Mouse (Mus musculus) liver (tissue): ENCODE data around the gene Atp9a.

ENCODE experiments used
- DNase-seq: peaks from one replicate; pipeline ENCODE4 v3.0.0-alpha.2; 2020; ENCODE audit warnings: mixed read lengths

Atp9a gene

DNA sequence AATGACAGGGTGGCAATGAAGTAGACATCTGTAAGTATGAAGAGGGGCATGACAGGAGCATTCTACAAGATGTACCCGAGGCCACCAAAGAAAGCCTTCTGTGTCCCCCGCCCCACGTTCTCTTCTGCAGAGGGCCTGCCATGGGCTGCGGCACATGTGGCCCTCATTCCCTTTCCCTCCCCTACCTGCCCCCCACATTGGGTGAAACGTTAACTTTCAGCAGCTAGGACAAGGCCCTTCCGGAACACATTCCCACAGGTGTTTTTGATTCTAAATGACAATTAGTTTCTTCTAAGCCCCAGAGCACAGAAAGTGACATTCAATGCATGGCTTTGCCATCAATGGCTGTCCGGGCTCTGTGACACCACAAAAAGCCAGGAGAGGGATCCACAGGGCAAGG, 107.3 kb downstream of the Atp9a start:
- no peak for DNase-seq

DNA sequence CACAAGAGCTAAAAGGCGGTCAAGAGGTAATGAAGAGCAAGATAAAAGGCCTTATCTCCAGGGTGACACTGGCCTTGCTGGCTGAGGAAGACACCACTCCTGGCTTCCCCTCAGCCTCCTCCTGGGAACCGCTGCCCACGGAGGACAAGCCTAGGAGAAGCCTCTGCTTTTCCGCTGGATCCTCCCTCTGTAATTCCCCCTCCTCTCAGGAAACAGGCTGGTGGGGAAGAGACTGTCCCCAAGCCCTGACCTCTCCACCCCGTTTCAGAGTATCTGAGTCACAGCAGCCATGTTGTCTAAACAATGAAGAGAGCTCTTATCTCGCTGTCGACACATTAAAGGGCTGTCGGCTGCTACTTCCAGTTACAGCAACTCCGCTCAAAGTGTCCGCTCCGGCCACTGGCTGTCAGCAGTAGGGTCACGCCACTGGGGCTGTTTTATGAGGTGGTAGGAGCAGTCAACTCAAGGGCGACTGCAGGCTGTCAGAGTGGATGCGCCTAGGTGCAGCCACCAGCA, 108.8 kb downstream of the Atp9a start:
- DNase-seq: peak; percentile 41

DNA sequence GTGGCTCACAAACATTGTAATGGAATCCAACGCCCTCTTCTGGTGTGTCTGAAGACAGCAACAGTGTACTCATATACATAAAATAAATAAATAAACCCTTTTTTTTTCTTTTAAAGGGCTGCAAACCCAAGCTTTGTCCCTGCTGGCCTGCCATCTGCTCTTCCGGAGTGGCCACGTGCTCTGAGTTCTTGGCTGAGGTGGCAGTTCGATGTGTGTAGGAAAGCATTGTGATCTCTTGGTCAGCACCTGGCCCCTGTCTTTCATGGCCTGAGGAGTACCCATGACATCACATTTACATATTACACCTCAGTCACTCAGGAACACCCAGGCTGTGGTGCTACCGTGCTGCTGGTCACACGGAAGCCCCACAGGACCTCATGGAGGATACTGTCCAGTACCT, 109.7 kb downstream of the Atp9a start:
- no peak for DNase-seq

DNA sequence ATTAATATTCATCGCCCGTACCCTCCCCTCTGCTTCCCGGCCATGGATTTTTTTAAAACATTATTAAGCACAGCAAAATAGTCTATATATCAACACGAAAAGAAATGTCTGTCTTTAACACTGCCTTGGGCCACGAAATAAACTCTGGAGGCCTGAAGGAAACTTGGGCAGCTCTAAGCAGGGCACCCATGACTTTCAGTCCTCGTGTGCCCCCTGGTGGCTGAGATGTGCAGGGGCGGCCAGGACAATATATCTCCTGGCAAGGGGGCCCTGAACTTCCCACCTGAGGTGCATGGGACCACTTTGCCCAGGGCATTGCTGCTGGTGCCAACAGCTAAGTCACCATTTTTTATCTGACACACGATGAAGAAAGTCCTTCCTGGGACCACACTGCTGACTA, 113.4 kb downstream of the Atp9a start:
- DNase-seq: peak; percentile 76

DNA sequence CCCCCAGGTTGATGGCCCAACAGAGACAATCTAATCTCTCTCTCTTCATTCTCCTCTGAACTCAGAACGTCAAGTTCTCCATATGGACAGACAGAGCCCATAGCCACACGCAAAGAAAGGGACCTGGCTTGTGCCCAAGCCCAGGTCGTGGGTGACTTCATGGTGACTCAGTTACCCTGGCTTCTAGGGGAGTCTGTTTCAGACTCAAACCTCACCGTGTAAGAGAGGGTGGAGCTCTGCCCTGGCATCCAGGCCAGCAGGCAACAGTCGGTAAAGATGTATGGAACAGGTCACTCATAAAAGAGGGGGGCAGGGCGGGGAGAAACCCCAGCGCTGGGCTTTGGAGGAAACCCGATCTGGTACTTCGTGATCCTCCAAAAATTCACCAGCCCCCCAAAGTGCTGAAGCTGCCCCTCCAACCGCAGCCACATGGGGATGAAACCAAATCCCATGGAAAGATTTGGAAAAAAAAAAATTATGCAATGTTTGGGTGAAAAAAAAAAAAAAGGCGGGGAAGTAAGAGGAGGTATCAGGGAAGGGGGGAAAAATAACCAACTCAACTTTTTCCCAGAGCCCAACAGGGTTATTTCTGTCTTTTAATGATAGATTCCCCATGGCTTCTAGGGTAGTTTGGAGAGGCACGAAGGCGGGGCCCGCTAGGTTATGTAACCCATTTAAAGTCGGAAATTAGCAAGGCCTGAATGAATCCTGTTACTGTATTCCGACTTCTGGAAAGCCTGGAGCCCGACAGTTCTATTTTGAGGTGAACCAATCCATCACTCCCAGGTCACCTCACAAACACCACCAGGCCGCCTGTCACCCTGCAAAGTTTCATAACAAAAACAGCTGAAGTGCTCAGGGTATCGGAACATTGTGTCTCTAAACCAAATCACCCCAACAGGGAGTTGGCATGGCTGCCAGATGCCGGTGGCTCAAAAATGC, 114.1 kb downstream of the Atp9a start:
- DNase-seq: no peak

DNA sequence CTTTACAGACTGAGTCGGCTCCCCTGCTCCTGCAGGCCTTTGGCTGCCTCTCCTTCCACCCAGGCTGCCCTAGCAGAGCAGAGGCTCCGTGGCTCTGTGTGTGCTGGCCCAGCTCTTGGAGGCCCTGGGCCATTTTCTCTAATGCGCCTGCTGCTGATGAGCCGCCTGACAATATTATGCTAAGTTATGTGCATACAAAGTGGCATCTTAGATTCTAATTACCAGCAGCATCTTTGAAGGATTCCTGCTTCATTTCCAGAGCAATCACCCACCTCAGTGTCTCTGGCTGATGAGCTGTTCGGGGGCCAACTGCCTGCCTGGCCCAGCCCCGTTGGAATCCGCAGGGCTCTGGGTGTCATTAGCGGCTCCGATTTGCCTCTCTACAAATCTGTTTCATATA, 115.8 kb downstream of the Atp9a start:
- DNase-seq: no peak

DNA sequence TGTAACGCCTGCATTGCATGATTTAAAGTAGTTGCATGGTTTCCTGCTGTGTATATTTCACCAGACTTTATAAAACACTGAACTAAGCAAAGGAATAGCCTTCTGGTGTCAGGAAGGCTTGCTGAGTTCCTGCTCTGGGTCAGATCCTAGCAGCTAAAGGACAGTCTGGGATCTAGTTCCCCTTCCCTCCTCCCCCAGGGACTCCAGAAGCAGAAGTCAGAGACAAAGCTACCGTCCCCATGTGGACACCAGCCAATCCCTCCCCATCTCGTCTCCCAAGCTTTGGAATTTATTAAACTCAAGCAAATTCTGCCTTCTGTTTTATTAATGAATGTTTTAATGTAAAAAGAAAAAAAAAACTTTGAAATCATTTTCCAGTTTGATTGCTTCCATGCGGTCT, 117.1 kb downstream of the Atp9a start:
- no peak for DNase-seq

DNA sequence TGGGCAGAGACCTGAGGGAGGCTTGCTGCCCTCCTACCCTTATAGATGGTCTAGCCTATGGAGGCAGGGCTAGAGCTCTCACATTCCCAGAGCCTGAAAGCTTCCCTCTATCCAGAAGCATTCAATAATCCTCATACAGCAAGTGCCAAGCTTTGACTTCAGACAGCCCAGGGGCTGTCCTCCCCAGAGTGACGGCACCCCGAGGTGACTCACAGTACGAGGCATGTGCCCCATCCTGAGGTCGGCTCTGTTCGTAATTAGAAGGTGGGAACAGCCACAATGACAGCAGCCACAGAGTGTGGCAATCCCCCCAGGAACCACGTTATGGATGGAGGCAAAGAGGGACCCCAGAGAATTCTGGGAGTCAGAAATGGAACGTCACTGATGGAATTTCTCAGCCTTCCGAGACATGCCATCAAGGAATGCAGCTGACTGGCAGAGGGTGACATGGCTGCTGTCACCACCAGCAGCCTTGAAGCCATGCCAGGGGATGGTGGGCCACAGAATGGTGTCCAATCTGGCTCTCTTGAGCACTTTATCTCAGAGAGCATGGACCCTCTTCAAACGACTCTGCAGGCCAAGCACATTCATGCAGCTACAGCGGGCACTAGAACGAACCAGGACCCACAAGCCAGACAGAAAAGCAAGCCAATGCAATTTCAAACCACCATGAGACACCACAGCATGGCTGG, 121.0 kb downstream of the Atp9a start:
- DNase-seq: no peak

DNA sequence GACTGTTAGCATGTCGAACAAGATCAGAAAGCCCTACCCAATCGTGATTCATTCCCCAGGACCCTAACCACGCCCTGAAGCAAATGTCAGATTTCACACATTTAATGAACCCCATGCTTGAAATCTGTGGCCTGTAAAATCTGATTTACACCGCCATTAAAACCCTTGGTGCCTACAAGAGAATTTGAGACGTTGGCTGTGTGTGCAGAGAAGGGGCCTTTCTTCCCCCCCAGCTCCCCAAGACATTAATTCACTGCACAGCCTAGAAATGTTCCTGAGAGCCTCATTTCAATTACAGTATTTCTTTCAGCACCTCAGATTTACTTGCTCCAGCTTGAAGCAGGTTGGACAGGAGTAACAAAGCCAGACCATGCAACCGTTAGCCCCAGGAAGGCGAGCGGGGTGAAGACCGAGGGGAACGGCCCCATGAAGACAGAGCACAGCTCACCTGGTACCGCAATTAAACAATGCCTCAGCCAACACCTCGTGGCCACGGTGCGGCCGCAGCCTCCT, 123.9 kb downstream of the Atp9a start:
- DNase-seq: no peak

DNA sequence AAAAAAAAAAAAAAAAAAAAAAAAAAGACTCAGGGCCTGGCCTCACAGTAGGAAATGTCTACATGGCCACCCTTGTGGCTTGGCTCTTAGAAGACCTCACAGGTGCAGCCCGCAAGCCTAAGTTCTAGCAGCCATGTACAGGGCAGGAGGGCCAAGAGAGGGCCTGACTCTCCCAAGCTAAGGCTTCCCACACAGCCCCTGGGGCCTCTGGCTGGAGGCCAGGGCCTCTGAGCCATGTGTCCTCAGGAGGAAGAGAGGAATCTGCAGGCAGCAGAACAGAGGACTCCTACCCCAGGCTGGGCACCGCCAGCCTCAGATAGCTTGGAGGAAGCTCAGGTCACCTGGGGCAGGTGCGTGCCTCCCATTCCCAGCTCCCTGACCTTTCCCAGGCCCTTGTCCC, 127.0 kb downstream of the Atp9a start:
- no peak for DNase-seq

DNA sequence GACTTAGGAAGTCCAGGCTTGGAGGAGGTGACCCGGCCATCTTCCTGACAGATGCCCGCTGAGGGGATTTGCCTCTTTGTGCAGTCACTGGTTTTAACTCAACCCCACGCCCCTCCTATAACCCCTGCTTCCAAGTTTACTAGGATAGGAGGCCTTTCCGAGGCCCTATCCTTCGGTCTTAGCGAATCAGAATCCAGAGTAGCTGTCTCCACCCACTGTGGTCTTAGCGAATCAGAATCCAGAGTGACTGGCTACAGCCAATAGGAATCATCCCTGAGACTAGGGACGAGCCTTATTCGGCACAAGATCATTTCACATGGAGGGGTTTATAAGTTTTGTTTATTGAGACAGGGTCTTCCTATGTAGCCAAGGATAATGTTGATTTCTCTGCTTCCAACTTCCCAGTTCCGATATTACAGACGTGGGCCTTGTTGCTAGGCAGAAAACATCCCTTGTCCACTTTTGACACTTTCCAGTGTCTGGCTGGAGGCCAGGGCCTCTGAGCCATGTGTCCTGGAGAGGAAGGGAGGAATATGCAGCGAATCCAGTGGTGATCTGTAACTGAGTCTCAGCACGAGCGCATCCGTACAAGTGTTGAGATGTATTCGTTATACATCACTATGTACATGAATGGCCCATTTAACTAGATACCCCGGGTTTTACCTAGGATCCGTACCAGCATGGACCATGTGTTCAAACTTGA, 127.9 kb downstream of the Atp9a start:
- no peak for DNase-seq

DNA sequence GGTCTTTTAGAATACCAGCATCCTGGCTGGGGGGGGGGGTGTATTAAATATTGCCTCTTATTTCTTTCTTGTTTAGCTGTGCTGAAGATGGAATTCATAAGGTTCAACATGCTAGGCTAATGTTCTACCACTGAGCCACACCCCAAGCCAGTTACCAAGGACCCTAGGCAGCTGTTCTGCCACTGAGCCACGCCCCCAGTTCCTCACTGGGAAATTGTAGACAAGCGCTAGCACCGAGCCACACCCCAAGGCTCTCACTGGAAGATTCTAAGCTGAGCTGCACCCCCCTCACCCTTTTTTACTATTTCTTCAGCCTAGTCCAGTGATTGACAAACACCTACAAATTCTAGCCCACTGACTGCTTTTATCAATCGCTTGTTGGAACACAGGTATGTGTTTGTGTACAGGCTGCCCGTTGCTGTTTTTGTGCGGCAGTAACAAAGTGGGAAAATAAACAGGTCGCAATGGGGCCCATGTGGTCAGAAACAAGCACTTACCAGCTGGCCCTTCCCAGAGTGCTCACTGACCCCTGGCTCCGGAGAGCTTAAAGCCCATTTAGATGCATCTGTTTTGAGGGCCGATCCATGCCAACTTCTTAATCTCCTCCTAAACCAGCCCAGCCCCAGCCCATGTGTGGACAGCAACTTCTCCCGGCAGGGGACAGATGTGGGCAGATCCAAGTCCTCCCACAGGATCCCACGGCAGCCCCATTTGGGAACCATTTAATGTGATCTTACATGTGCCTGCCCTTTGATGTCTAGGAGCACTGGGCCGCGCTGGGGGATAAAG, 128.9 kb downstream of the Atp9a start:
- no peak for DNase-seq

DNA sequence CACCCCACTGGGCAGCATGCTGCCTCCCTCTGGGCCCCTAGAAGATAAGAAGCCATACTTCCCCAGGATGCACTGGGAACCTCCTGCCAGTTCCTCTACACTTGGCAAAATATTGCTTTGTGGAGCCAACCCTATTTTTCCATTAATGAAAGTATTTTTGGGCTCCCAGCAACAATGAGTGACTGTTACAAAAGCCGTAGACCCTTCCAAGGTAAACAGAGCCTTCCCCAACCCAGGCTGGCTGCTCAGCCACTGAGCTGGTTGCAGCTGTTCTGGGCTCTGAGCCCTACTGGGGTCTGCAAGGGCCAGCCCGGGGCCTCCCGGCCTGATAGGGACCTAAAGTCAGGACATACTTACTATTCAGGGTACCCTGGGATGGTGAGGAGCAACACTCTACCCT, 131.3 kb downstream of the Atp9a start:
- DNase-seq: no peak

DNA sequence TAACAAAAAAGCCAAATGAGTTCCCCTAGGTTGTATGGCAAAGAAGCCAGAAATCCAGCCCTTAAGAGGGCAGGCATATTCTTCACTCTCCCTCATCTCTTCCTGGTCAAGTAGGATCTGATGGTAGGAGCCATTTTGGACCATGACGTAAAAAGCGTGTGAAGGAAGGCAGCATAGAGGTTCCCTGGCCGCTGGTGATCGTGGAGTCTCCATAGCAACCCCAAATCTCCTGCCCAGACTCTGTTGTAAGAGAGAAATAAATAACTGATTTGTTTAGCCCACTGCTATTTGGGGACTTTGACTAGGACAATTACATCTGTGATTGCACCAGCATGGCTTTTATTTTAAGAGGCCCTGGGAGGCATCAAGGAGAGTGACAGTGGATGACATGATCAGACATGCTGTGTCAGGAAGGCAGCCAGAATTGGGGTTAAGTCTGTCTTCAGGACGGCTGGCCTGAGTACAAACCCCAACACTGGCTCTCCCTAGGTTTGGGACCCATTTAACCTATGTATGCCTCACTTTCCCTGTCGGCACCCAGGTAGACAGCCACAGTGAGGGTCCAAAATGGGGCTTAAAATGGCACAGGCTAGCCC, 132.5 kb downstream of the Atp9a start:
- DNase-seq: no peak

DNA sequence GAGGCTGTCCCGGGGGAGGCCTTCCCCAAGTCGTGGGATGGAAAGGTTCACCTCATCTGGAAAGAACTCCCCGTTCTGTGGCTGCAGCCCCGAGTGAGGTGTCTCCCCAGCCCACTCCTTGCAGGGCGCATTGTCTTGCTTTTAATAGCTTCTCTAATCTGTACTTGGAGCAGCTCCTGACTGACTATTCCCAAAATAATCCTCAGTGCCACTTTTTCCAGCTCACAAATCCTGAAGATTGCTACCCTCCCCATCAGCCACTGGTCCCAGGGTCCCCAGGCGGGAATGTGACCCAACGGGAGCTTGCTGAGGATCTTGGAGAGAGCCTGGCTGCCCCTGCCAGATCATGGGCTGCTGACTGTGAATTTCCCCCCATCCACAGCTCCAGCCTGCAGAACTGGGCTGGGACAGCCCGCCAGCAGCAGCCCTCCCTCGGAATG, 134.1 kb downstream of the Atp9a start:
- no peak for DNase-seq

DNA sequence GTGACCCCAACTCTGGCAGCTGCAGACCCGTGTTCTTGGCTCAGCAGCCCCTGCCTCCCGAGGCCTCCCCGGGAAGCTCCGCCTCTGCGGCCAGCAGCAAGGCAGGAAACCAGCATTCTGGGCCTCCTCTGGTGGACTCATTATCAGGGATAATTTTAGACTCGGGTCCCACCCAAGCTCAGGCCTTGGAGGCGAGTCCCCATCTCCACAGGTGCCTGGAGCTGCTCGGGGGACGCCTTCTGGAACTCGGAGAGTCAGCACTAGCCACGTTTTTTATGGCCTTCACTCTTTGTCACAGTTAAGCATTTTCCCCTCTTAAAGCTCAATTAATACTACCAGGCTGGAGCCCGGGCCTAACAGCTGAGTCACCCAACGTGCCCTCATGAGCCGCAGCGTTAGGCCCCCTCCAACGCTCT, 137.5 kb downstream of the Atp9a start:
- peak; percentile 47 for DNase-seq

DNA sequence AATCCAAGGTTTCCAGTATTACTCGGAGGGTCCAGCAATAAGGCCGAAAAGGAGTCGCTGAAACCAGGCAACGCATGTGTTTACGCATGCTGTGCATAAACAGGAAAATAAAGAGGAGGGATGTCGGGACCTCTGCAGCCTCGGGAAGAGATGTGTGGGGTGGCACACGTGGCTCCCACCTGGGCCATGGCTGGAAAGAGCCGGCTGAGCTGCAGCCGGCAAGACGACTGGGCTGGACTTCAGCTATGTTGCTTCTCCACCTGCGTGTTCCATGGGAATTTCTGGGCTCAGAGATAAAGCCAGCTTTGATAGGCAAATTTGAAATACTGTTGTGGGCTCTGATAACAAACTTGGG, 139.8 kb downstream of the Atp9a start:
- DNase-seq: no peak

DNA sequence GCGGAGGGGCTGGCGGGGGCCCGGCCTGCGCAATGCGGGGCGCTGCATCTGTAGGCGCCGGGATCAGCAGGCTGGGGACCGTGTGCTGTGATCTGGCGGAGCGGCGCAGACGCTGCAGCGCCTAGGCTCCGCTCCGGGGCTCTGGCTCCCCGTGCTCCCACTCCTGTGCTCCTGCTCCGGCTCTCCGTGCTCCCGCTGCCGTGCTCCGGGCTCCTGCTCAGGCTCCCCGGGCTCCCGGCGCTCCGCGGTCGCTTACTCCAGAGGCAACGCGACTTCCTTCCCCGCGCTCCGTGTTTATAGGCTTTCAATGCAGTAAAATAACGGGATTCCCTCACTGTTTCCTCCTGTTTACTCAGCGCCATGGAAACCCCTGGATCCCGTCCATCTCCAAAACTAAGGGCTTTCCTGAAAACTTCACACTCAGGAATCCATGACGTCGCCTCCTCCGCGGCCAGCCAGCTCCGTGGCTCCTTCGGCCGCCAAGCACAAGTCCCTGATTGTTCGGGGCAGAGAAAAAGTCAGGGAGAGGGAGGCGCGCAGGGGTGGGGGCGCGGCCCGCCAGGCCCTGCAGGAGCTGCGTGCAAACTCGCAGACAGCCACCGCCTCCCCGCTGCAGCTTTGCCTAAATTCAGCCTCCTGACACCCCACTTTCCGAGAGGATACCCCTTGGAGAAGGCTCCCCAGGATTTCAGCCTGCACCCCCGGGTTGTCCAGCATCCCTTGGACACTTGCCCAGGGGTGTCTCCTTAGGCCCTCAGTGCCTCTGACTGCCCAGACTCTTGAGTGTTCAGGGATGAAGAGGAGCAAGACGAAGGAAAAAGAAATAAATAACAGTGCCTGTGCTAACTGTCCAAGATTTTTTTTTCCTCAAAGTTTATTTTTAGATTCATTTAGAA, 140.5 kb downstream of the Atp9a start, which contains the start of gene Nfatc2:
Nfatc2 (minus strand) TSS at position 167 of the 896 bp plus-strand sequence.
- peak; percentile 29 for DNase-seq

DNA sequence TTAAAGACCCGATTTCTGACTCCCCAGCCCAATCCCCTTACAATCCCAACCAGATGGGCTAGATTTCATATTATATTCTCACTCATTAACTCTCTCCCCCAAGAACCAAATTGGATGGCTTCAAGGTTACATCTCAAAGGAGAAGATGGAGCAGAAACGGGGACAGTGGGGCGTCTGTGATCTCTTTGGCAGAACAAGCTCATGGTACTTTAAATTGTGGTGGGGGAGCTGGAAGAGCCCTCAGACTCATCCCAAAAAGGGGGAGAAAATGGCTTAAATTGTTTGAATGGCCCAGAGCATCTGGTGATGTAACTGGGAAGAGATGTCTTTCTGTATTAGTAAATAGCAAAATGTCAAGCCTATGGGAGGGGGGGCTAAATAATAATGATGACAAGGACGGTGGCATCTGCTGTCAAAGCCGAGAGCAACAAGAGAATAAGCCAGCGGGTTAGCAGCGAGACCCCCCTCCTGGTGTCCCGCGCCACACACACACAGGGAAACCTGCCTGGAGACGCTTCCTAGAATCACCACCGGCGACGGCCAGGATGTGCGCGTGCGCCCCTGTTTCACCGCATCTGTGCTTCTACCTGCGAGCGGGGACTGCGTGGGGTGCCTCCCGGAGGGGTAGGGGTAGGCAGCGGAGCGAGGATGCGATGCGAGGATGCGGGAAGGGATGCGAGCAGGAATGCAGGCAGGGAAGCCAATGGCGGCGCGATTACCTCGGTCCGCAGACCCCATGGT, 141.3 kb downstream of the Atp9a start:
- DNase-seq: no peak

DNA sequence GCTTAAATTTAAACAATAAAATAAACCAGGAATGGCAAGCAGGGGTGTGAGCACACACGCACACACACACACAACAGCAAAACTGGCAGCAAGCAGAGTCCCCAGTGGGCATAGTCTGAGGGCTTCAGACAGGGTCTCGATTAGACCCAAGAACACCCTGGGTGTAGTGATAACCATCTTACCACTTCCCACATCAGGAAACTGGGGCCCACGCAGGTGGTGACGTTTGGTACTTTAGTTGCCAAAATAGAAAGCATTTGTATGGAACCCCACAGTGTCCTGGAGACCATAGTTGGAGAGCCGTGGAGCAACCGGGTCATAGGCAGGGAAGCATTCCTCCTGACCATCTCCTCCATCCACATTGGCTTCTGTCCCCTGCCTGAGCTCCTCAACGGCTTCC, 146.5 kb downstream of the Atp9a start:
- no peak for DNase-seq
